Mouse (Mus musculus) macrophage (primary cell): ENCODE measurements around the gene Arl16. TPM values are rescaled to one million over a fixed set of nuclear protein-coding genes. Genes with fewer than 3 reads are reported as not detected.

Source experiments
- polyA plus RNA-seq: library from polyadenylated mRNA; stranded (reverse); fragments of 250-400 nt; gene quantifications from 3 replicates; pipeline ENCODE4 v1.2.4, GENCODE M21; 2018; ENCODE audit warnings: inconsistent platforms

Arl16 gene
- polyA plus RNA-seq, 1 experiment from 2014 or later = 14.2 TPM

Other genes starting within 250 kb of the Arl16 start
- 2.2 to 3.5 TPM (median 3.0 TPM) in 3 replicates for gene Bahcc1, start 234.7 kb downstream of the Arl16 start, polyA plus RNA-seq
- gene Actg1, start 119.1 kb downstream of the Arl16 start, polyA plus RNA-seq = 1,569 to 2,966 TPM (median 1,773 TPM) in 3 replicates
- not detected in 3 replicates for gene Fscn2, start 106.1 kb downstream of the Arl16 start, polyA plus RNA-seq
- 3.8 to 8.1 TPM (median 6.3 TPM) in 3 replicates for gene Faap100, start 88.8 kb downstream of the Arl16 start, polyA plus RNA-seq
- 38.6 to 47.8 TPM (median 45.8 TPM) in 3 replicates for gene Nploc4, start 29.9 kb downstream of the Arl16 start, polyA plus RNA-seq
- 0.54 to 2.3 TPM (median 1.5 TPM) in 3 replicates for gene Tspan10, start 25.0 kb downstream of the Arl16 start, polyA plus RNA-seq
- 0.32 TPM in 1 of 3 replicates, not detected in the others for gene Pde6g, start 14.1 kb downstream of the Arl16 start, polyA plus RNA-seq
- gene Oxld1, start 9.5 kb downstream of the Arl16 start, polyA plus RNA-seq = 2.6 to 10.4 TPM (median 6.3 TPM) in 3 replicates
- gene Ccdc137, start 9.5 kb downstream of the Arl16 start, polyA plus RNA-seq = 11.7 to 12.7 TPM (median 11.8 TPM) in 3 replicates
- gene Mrpl12, start 17.0 kb upstream of the Arl16 start, polyA plus RNA-seq = 28.2 to 81.1 TPM (median 37.6 TPM) in 3 replicates
- 29.6 to 61.7 TPM (median 44.6 TPM) in 3 replicates for gene Slc25a10, start 24.2 kb upstream of the Arl16 start, polyA plus RNA-seq
- gene Gcgr, start 63.1 kb upstream of the Arl16 start, polyA plus RNA-seq = 0.09 TPM in 1 of 3 replicates, not detected in the others
- gene Mcrip1, start 82.1 kb upstream of the Arl16 start, polyA plus RNA-seq = 36.9 to 60.9 TPM (median 57.7 TPM) in 3 replicates
- gene Ppp1r27, start 83.5 kb upstream of the Arl16 start, polyA plus RNA-seq = not detected in 3 replicates
- gene P4hb, start 105.6 kb upstream of the Arl16 start, polyA plus RNA-seq = 294 to 442 TPM (median 388 TPM) in 3 replicates
- 662 to 966 TPM (median 875 TPM) in 3 replicates for gene Arhgdia, start 114.0 kb upstream of the Arl16 start, polyA plus RNA-seq
- gene Alyref, start 130.8 kb upstream of the Arl16 start, polyA plus RNA-seq = 34.3 to 88.6 TPM (median 41.5 TPM) in 3 replicates
- gene Anapc11, start 130.8 kb upstream of the Arl16 start, polyA plus RNA-seq = 40.4 to 78.6 TPM (median 76.2 TPM) in 3 replicates
- gene Npb, start 140.9 kb upstream of the Arl16 start, polyA plus RNA-seq = not detected in 3 replicates
- 23.8 to 69.4 TPM (median 36.2 TPM) in 3 replicates for gene Pcyt2, start 150.3 kb upstream of the Arl16 start, polyA plus RNA-seq
- gene Sirt7, start 157.6 kb upstream of the Arl16 start, polyA plus RNA-seq = 37.3 to 77.5 TPM (median 50.4 TPM) in 3 replicates
- 18.1 to 68.2 TPM (median 39.6 TPM) in 3 replicates for gene Mafg, start 166.0 kb upstream of the Arl16 start, polyA plus RNA-seq
- not detected in 3 replicates for gene Pycr1, start 176.2 kb upstream of the Arl16 start, polyA plus RNA-seq
- gene Myadml2, start 180.6 kb upstream of the Arl16 start, polyA plus RNA-seq = not detected in 3 replicates
- gene Notum, start 193.6 kb upstream of the Arl16 start, polyA plus RNA-seq = not detected in 3 replicates
- gene Aspscr1, start 205.4 kb upstream of the Arl16 start, polyA plus RNA-seq = 21.6 to 38.8 TPM (median 34.8 TPM) in 3 replicates
- gene Cenpx, start 246.1 kb upstream of the Arl16 start, polyA plus RNA-seq = 70.5 to 93.2 TPM (median 84.4 TPM) in 3 replicates
- 8.8 to 16.3 TPM (median 8.9 TPM) in 3 replicates for gene Lrrc45, start 246.3 kb upstream of the Arl16 start, polyA plus RNA-seq